Mouse (Mus musculus) megakaryocyte, embryonic 14.5 days (primary cell): ENCODE data around the gene Muc5ac.

ENCODE experiments used
- FLI1 ChIP-seq: IDR thresholded peaks from 2 replicates; pipeline ENCODE4 v1.6.1; 2012; ENCODE audit warnings: low read length, inconsistent platforms, mixed read lengths
- GATA1 ChIP-seq: IDR thresholded peaks from 3 replicates; pipeline ENCODE4 v1.6.1; 2012; ENCODE audit warnings: mixed read lengths, low read length, inconsistent platforms, borderline replicate concordance

- TF ChIP-seq GATA1, result no peak
- no peak for TF ChIP-seq FLI1
These were observed 34.9 kb downstream of the Muc5ac start for GRCm38 (mm10) chr7:141823699-141824098.
